Mouse (Mus musculus) brain, embryonic 14.5 days (tissue): ENCODE measurements around the gene Ctdsp1.

Experiments
- CTCF ChIP-seq: fragments of 200-500 bp; IDR thresholded peaks from 2 replicates; pipeline ENCODE4 v1.5.1; 2012; ENCODE audit warnings: inconsistent platforms, mild to moderate bottlenecking, moderate library complexity, borderline replicate concordance; ENCODE audit not compliant: insufficient read depth, insufficient read length; ENCODE audit errors: extremely low read depth
- POLR2A ChIP-seq: fragments of 200-500 bp; IDR thresholded peaks from 2 replicates; pipeline ENCODE4 v1.6.1; 2012; ENCODE audit warnings: mild to moderate bottlenecking, inconsistent platforms, borderline replicate concordance; ENCODE audit not compliant: poor library complexity, insufficient read depth, insufficient read length, severe bottlenecking; ENCODE audit errors: extremely low read depth

- no peak for TF ChIP-seq POLR2A
- no peak for TF ChIP-seq CTCF
Measured at GRCm38 (mm10) chr1:74383385-74383784, 7.9 kb upstream of the Ctdsp1 start.
